Mouse (Mus musculus) embryo, embryonic 11 days (tissue): ENCODE results near the gene Eipr1.
A peak's percentile ranks its signal among the peaks of the same experiment; 100 is the strongest.

Source experiments
- DNase-seq: peaks from one replicate; pipeline ENCODE4 v3.0.0-alpha.2; 2015

The Eipr1 gene

DNA sequence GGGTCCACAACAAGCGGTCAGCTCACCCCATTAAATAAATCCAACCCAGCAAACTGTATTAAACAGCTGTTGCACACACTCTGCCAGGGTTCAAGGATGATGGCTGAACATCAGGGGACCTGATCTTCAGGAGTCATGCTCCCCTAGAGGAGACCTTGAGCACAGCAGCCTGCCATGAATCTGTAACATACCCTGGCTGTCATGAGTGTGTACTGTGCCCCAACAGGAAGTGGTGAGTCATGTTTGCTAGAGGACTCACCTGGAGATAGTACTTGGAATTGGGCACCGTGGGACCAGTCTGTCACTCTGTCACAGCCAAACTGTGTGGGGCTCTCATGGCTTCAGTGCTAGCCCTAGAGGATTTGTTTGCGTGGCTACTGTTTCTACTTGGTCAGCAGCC lies 77.9 kb downstream of the Eipr1 start:
- DNase-seq, result no peak

DNA sequence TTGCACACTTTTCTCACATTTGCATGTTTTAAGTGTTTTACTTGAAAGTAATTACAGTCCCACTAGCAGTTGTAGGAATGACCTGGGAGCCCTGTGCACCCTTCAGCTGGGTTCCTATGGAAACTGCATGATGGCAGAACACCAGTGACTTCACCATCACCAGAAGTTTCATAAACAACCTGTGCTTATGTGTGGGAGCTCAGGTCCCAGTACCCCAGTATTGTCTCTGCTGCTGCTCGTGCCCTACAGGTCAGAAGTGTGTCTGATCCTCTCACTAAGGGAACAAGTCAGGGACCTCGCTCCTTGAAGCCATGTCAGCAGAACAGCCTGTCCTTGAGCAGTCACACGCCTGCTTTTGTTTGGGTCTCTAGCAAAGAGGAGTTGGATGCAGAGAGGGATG lies 78.9 kb downstream of the Eipr1 start:
- no peak for DNase-seq

DNA sequence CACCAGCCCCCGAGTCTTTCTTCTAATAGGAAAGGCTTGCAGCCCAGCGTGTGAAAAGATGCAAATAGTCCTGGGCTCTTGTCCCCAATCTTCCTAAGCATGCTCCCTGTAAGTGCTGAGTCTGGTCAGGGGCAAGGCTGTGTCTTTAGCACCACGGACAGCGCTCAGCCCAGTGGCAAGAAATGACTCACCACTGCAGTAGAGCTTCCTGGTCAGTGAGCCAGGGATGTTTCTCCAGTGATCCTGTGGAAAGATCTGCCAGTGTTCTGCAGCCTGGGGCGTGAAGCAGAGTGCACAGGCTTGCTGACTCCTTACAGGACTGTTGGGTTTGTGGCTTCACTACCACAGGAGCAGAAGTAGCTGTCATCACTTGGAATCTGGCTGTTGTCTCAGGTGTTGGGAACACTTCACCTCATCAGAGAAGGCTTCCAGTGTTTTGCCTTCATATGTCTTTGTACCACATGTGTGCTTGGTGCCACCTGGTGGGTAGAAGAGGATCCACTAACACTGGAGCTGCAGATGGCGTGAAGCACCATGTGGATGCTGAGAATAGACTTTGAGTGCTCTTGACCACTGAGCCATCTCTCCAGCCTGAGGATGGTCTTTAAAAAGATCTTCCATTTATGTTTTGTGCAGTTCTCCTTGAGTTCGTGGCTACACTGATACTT lies 79.6 kb downstream of the Eipr1 start:
- peak; percentile 74 for DNase-seq

DNA sequence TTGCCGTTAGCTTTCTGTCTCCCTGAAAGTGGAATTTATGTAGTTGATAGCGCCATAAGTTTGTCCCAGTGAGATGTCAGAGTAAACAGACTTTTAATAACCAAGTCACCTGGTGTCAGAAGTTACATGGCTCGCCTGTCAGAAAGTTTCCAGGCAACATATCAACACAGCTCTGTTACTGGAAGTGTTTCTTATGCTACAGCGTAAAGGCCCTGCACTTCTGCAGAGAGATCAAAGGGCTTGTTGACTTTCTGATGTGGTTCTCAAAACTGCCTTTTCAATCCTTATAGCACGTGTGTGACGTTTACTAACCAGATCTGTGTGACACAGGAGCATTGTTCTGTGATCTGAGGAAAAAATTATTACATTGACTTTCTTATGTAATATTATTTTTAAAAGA lies 82.7 kb downstream of the Eipr1 start:
- no peak for DNase-seq

DNA sequence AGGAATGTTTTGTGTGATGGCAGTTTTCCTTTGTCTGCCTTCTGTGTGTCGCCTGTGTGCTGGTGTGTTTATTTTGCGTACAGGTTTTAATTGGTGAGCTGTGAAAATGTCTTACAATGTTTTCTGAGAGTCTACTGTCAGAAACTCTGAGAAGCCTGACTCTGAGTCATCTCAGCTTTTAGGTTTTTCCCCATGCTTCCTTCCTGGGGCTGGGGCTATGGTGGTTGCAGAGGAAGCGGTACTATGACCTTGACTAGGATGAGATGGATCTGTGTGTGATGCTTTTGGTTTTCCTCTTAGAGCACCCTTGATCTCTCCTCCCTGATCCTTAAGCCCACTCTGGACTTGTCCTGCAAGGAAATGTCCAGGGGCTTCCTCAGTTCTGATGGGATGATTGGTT lies 84.1 kb downstream of the Eipr1 start:
- no peak for DNase-seq

DNA sequence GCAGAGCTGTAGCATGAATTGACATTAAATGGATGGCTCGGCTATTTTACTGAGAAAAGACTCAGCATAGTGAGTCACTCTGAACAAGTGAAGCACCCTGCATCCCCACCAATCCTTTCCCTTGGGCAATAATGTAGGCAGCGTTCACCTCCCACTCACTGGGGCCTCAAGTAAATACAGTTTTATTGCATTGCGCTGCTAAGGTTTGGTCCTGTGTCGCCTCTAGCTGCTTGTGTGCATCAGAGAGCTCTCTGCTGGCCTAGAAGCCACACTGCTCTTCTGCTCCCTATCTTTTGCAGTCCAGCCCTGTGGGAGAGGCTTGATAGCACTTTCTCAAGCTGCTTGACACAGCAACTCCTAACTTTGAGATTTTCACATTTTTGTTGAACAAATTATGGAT lies 86.7 kb downstream of the Eipr1 start:
- DNase-seq, result no peak

DNA sequence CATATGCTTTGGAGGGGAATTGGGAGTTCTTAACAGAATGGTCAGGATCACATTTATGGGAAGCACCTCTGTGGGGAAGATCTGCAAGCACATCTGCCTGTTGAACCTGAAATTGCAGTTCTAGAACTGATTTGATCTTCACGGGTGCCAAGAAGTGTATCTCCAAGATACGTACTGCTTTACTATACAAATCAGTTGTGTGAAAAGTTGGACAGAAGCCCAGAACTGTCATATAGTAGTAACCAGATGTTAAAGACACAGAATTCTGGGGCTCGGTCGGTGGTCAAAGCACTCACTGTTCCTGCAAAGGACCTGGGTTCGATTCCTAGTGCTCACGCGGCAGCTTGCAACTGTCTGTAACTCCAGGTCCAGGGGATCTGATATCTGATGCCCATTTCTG lies 87.4 kb downstream of the Eipr1 start:
- DNase-seq, result no peak

DNA sequence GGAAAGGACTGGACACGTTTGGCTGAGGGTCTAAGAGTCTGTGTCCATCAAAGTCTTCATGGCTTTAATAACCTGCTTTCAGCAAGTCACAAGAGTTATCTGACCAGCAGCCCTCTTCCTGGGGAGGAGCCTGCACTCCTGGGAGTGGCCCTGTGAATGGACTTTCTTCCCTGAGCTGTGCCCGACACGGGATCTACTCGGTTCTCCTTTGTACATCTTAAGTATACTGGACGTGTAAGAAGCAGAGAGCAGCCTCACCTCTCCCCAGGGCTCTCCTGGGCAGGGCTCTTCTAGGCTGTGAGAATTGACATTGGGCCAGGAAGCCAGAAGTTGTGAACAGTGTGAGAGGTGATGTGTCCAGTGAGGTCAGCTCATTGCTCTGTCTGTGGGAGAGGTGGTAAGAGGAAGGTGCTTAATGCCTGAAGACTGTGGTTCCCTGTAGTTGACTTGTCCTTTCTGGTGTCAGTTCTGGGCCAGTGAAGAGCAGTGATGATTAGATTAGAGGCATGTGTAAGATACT lies 89.6 kb downstream of the Eipr1 start:
- no peak for DNase-seq

DNA sequence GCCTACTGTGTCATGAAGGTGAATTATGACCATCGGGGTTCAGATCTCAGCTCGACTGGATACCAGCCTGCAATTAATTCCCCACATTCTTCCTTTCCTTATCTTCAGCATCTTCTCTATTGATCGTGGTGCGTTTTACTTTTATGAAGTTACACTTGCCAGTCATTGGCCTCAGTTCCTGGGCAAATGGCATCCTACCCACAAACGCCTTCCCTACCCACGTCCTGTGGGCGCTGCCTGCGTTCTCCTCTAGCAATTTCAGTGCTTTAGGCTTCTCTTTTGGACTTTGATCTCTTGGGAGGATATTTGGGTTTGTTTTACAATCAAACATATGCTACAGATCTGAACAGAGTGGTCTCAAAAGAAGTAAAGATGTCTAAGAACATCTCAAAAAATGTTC lies 94.2 kb downstream of the Eipr1 start:
- DNase-seq, result no peak

DNA sequence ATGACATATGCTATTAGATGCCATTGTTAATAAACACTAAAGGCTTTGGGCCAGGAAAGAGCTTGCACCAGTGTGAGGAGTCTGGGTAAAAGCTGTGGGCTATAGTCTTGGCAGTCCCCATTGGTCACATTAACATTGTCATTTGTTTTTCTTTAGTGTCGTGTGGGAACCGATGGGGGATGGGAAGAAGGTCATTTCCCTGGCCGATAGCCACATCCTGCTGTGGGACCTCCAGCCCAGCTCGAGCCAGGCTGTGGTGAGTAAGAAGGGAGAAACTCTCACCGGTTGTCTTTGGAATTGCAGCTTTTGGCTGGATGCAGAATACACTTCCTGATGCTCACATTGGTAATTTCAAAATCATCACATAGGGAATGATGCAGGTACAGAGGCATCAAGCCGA lies 95.8 kb downstream of the Eipr1 start:
- no peak for DNase-seq

DNA sequence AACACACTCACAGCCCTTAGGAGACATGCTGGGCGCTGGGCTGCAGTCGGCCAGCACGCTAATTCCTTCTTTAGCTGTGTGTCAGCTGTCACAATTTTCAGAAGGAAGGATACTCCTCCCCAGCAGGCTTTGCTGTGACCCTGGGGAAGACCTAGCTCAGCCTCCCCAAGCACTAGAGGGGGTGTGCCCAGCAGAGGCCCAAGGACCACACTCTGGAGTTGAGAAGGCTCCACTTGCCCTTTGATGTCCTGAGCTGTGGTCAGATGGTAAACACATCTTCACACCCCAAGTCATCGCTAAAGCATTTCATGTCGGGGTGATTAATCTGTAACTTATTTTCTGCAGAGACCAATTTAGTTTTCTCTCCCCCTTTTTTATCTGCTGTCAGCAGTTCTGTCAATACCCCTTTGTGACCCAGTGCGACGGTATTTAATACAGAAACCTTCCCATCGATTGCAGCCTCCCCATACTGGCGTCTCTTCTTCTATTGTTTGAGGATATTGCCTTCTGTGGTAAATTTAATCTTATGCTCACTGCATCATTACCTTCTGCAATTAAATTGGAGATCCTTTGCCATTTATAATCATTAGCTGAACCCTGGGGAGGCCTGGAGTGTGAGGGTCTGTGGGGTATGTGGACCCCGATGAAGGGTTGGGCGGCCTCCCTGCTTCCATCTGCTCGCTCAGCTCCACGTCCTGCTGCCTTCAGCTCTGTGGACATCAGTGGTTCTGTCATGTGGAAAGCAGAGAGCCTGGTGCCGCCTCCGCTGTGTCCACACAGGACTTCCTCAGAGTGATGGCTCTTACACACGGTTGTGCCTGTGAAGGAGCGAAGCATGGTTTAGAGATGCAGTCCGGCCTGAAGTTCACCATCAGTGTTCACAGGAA lies 97.4 kb downstream of the Eipr1 start:
- no peak for DNase-seq

DNA sequence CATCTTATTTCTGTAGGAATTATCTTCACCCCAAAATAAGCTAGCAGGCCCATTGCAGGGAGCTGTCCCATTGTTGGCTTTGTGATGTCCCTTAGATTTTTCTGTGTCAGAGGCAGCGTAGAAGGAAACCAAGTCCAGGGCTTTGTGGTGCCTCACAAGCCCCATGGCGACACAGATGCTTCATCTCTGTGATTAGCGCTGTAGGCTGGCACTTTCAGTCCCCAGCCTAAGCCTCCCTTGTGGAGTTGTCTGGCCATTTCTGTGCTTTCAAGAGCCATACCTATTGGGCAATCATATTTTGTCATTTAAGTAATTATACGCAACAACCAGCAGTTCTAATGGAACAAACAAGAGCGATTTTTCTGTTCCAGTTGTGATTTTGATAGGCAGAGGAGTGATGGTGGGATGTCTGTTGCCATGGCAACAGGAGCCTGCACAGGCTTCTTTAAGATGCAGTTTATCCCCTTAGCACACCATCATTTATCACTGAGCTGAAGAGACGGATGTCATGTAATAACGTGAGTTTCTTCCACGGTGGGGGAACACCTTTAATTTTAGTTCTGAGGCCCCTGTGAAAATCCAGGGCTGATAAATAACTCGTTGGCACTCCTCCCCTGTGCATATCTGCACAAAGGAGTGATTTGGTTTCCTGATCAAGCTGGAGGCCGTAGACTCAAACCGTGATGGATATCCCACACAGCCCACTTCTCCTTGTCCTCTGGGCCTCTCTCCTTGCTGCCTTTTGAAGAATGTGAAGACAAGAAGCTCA lies 108.1 kb downstream of the Eipr1 start:
- DNase-seq, result peak; percentile 47

DNA sequence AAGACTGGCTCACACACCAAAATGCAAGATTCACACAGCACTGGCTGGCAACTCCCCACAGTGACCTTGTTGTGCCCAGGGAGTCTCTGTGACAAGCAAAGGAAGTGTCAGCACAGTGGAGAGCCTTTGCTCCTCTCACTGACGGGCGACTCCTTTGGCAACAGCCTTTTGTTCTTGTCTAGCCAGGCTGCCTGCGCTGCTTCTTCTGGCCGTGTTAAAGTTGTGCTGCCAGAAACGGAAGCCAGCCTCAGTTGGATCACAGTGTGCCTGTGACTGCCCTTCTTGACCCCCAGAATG lies 108.6 kb downstream of the Eipr1 start:
- peak; percentile 47 for DNase-seq

DNA sequence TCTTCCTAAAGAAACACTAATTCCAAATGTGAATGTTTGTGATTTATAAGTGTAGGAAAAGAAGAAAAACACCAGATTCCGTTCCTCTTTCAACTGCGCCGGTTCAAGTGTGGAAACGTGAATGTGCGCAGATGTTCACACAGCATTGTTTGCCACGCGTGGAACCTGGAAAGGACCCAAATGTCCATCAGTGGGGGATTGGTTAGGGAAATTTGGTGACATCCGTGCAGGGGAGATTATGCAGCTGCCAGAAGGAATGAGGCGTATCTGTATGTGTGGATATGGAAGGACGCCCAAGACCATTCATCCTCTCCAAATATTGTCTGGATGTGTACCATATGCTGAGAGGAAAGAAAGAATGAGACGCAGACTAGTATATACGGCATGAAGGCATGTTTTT lies 111.7 kb downstream of the Eipr1 start:
- DNase-seq, result no peak

DNA sequence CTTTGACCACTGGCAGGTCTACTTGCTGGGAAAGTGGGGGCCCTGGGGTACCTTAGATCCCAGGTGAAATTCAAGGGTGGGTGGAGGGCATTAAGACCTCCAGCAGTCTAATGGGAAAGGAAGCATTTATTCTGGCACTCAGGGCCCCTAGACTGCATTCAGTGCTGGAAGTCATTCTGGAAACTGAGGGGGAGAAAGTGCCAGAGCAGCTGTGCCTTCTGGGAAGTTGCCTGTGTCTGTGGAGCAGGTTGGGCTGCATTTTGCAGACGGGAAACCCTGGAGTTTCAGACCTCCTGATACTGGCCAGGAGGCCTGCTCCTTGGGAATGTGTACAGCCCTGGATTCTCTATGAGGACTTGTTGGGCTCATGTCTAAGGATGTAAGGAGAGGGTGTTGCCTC lies 114.5 kb downstream of the Eipr1 start:
- no peak for DNase-seq

DNA sequence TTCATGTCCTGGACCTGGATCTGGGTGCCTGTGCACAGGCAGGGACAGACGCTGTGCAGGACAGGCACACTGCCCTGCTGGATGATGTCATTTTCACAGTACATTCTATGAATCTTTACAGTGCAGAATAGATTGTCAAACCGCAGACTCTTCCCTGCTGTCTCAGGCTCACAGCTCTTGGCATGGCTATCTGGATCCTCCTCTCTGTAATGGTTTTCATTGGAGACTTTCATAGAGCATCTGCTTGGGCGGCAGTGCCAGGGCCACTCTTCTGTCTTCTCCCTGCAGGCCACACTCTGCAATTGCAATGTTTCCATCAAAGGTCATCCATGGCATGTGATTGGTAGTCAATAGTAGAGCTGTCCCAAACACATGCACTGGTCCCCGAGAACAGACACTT lies 117.2 kb downstream of the Eipr1 start:
- no peak for DNase-seq

DNA sequence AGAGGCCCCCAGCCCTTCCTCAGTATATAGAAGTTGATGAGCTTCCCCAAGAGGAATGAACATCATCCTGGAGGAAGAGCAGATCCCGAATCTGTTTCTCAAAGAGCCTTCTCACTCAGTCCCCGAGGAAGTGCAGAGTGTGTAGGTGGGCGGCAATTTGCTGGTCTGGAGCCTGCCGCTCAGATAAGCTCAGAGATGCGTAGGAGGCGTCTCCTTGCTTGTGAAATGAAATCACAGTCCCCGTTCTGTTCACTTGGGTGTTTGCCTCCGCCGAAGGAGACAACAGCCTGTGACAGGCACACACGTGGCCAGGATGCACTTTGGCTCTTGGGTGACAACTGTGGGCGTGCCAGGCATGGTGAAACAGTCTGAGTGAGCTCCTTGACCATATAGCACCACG lies 120.7 kb downstream of the Eipr1 start:
- no peak for DNase-seq

DNA sequence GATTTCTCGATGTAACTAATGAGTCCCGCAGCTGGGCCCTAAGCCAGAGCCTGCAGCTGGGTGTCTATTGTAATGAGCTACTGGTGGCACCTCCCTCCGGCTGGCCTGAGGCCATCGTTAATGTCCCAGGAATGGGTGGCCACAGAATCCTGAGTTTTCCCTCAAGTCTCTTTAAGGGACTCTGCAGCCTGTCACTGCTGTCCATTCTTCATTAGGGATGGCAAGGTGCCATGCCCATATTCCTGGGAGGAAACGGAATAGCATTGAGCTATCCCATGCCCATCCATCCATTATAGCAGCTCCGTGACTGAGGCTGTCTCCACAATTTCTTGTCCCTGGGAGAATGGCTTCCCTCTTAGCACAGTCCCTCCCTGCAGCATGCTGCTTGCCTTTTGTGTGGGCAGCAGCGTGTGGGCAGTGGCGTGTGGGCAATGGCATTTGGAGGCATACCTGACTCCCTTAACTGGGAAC lies 123.2 kb downstream of the Eipr1 start:
- no peak for DNase-seq

DNA sequence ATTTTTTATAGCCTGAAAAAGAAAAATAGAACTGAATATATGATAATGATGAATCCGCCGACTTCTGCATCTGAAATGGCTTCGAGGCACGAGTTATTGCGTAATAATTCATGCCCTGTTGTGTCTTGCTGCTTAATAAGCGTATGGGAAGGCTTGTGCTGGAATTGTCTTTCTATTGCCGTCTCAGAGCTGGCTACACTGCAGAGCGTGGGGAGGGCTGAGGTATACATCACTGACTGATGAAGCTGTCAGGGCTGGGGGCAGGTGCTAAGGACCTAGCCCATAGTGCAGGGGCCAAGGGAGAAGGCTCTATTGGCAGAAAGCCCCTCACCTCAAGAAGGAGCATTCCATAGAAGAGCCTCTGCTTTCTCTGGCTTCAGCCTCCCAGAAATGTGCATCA lies 123.9 kb downstream of the Eipr1 start:
- DNase-seq, result no peak

DNA sequence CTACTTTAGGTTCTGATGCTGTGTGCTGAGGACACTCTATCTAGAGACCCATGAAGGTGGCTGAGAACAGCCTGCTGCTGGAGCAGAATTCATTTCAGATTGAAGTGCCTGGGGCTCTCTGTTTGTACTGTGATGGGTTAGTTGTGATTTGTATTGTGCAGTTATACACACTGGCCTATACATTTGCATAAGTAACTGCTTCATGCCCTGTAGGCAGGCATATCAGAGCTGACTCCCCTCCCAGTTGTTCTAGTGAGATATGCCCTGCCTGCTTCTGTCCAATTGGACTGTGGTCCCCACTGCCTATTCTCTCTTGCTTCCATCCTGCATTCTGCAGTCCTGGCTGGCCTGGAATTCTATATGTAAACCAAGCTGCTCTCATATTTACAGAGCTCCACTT lies 128.9 kb downstream of the Eipr1 start:
- DNase-seq, result no peak

DNA sequence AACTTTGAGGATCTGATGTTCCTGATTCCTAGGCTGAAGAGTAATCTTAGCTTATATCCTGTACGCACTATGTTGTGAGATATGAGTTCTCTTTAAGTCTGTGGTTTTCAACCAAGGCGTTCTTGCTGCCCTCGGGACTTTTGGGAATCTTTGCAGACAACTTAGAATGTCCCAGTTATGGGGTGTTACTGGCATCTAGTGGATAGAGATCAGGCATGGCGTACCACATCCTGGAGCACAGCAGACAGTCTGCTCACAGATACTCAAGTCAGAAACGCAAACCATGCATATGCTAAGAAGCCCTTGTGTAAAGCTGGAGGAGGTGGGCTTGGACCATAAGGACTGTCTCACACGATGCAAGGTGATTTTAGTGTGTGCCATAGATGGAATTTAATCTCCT lies 136.1 kb downstream of the Eipr1 start:
- no peak for DNase-seq

DNA sequence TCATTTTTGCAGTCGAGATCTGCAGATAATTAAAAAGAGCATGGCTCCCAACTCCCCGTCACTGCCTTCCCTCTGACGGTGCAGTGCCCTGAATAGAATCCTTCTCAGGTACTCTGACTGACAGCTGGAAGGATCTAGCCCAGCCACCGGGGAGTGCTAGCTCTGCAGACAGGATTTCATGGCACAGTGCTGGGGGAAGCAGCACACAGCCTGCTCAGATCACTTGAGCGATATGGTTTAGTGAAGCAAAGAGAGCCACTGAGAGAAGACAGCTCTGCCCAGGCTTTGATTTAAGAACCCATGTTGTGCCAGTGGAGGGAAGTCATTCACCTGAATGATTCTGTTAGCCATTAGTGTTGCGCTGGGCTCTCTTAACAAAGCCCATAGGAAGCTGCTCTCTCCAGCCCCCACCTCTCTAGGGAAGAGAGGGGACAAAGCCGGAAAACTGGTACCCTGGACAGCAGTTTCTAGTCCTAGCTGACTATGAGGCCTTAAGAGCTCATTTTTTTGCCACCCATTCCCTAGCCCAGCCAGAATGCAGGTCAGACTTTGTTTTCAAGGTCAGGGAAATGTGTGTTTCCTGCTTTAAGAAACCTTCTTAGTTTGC lies 137.6 kb downstream of the Eipr1 start:
- peak; percentile 42 for DNase-seq

DNA sequence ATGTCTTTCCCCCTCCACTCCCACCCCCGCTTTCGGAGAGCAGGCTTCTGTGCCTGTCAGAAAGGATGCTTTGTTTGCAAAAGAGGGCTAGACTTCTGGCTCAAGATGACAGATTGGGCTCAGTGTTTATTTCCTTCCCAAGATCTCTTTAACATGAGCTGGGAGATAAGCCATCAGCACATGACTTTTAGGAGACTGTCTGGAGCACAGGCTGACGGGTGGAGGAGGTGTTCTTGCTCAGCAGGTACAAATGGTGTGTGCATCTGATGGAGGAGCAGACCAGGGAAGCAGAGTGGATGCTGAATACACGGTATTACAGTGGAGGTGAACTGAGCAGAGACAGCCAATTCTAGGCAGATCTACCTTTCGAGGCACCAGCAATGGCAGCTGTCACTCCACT lies 139.9 kb downstream of the Eipr1 start:
- DNase-seq, result no peak
